Mouse (Mus musculus): ENCODE data around the gene Irs1.

- TF ChIP-seq CTCF (IDR thresholded peaks at IDR 0.05; ENCODE audit: low read depth), result no peak
- no peak for TF ChIP-seq EP300 (IDR thresholded peaks at IDR 0.05; ENCODE audit: low read depth)
Observed at GRCm38 (mm10) chr1:82188549-82189231, 102.5 kb downstream of the Irs1 start.
